Mouse (Mus musculus): ENCODE data around the gene Ebna1bp2.
A peak's percentile ranks its signal among the peaks of the same experiment; 100 is the strongest.

Gene Ebna1bp2

DNA sequence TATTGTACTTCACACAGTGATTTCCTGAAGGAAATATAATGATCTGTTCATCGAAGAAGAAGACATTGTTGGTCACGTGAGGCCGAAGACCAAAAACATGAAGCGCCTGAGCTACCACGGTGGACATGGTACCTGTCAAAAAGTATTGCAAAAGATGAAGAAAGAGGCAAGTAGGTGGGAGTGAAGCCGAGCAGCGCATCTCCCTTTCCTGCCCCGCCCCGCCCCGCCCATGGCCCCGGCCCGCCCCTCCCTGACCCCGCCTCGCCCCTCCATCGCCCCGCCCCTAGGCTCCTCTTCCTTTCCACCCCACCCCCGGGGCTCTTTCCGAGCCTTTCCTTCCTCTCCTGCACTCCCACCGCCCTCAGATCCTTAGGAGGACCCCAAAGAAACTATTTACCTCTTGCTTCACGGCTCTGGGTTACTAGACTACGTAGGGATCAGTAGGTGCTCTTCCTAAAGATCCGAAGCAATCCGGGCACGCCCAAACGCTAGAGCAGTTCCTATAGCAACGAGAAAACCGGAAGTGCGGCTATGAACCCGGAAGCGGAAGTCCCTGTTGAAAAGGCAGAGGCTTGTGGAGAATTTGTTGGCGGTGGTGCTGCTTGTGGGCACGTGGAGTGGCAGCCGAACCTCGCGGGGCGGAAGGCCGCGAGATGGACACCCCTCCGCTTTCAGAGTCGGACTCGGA is at the start of gene Ebna1bp2, which contains the start of gene Cfap57:
TSS of gene Ebna1bp2 (plus strand) at position 521 of the 688 bp plus-strand sequence.
TSS of gene Cfap57 (minus strand) at position 499 of the 688 bp plus-strand sequence.
- peak; percentile 94 for DNase-seq (ENCODE audit: low read depth, low spot score)

DNA sequence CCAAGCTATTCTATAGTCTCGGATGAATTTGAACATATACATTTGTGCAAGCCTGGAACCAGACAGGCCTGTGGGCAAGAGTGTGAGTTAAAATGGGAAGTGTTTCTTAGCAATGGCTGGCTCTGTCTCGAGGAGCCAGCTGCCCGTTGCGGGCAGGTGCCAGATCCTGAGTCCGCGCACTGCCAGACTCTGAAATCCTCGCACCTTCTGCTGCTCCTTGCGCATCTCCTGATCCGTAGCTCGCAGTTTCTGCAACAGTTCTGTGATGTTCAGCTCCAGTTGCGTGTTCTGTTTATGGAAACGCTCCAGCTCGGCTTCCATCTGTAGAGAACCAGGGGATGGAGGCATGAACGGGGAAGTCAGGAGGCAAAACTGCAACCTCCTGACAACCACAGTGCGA is 49.2 kb upstream of the Ebna1bp2 start:
- no peak for DNase-seq (ENCODE audit: low read depth, low spot score)

DNA sequence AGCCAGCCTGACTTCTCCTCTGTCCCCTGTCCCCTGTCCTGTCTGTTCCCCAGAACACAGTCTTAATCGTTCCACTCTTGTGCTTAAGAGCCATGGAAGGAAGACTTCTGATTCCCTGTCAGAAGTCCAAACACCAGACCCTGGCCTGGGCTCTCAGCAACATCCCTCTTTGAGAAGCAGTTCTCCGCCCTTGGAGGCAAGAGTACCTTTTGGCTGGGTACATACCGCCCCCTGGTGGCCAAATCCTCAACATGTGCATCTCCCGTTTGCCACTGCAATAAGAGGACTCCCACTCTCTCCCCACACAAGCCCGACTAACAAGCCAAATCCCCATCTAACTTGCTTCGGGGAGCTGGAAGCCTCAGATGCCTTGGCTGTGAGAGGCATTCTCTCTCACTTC is 44.5 kb upstream of the Ebna1bp2 start:
- DNase-seq (ENCODE audit: low read depth, low spot score), result peak; percentile 68

GRCm38 (mm10) chr4:118579313-118579712 is 41.3 kb upstream of the Ebna1bp2 start:
- DNase-seq (ENCODE audit: low read depth, low spot score), result peak; percentile 43

- DNase-seq (ENCODE audit: low read depth, low spot score), result no peak
These were observed 39.1 kb upstream of the Ebna1bp2 start for GRCm38 (mm10) chr4:118581508-118581907.

GRCm38 (mm10) chr4:118582629-118583028 is 38.0 kb upstream of the Ebna1bp2 start:
- peak; percentile 11 for DNase-seq (ENCODE audit: low read depth, low spot score)

DNA sequence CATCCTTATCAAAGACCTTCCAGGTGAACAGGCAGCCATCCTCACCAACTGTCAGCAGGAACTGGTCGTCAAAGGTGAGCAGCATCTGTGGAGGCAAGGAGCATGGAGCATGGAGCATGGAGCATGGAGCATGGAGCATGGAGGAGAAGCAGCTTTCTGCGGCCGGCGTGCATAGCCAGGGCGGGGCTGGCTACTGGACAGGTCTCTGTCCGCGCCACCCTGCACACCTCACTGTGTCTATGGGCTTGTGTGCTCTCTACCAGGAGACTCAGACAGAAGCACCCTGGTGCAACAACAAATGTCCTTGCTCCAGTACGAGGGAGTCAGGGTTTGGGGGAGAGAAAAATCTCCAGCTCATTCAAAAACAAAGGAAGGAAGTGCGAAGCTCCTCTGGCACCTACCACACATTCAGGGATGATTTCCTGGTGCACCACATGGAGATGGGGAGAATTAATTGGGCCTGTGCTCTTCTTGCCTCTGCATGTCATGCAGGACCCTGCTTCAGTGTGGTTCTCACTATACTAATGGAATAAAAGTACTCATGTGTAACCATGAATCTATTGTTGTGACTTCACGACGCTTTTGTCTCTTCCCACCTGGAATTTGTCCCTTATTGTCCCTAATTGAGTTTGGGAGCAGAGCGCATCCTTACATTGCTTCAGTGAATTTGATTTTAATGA is 31.4 kb upstream of the Ebna1bp2 start:
- DNase-seq (ENCODE audit: low read depth, low spot score), result no peak

DNA sequence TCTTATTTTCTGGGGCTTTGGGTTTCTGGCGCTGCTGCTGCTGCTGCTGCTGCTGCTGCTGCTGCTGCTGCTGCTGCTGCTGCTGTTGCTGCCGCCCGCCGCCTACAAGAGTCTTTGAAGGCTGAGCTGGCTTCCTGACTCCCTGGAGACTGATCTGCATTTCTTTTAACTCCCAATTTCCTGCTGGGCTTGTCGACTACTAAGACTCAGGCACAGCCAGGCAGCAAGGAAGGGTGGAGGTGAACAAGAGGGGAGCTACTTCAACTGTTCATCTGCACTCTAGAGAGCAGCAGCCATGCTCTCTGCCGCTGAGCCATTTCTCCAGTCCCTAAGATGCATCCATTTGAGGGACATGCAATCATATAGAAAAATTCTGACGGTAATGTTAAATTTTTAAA is 30.9 kb upstream of the Ebna1bp2 start:
- DNase-seq (ENCODE audit: low read depth, low spot score), result no peak

GRCm38 (mm10) chr4:118604065-118604464 is 16.5 kb upstream of the Ebna1bp2 start:
- DNase-seq (ENCODE audit: low read depth, low spot score), result no peak

- no peak for DNase-seq (ENCODE audit: low read depth, low spot score)
These were observed 10.8 kb upstream of the Ebna1bp2 start for GRCm38 (mm10) chr4:118609836-118610235.

DNA sequence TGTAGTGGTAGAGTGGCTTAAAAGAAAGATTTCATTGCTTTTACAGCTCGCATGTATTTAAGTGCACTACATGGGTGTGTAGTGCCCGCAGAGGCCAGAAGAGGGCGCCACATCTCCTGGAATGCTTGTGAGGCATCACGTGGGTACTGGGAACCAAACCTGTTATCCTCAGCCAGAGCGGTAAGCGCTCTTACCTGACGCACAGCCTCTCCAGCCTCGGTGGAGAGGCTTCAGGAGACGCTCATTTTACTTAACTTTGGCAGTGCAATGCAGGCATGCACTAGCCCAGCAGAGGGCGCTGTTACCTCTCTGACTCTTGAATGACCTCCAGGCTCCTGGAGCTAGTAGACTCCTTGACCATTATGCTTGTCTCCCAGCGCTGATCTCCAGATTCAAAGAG is 8.0 kb upstream of the Ebna1bp2 start:
- peak; percentile 33 for DNase-seq (ENCODE audit: low read depth, low spot score)

DNA sequence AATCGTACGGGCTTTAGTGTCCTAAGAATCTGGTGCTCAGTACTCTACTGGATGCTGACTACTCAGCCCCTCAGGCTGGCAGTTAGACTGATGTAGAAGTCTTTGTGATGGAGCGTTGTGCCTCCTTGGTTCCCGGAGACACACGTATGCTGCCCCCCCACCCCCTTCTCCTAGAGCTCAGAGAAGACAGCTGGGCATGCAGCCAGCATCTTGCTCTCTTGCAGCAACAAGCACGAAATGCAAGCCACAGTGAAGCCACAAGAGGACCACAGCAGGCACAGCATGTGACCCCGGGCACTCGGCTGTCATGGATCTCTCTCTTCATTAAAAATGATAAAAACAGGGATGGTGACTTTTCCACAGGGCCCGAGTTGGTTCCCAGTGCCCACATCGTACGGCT is 5.2 kb upstream of the Ebna1bp2 start:
- DNase-seq (ENCODE audit: low read depth, low spot score), result no peak

DNA sequence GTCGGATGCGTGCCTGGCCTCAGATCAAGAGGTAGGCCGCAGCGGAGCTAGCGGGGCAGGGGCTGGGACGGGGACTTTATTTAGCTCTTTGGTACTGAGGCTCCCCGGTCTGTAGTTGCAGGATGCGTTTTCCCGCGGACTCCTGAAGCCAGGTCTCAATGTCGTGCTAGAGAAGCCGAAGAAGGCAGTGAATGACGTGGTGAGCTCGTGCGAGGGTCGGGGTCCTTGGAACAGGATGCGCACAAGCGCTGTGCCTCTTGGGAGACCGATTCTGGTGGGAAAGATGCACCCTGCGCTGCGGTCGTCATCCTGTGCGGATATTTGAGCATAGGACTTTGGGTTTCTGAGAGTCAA is 345 bp downstream of the Ebna1bp2 start:
- no peak for DNase-seq (ENCODE audit: low read depth, low spot score)

GRCm38 (mm10) chr4:118621781-118622180 is 1.2 kb downstream of the Ebna1bp2 start:
- no peak for DNase-seq (ENCODE audit: low read depth, low spot score)

DNA sequence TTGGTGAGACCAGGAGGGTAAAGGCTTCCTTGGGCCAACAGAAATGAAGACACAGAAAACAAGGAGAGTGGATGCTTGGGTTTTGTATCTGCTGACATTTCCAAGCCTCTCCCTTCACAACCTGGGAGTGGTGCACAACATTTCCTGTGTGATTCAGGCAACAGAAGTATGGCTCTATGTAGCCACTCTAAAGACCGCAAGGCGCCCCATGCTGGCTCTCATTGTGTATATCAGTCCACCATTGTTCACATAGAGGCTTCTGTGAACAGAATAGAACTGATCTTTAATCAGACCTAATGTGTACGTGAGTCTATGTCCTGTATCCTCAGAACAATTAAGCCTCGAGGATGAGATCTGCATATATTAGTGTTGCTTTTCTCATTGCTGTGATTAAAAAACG is 9.7 kb downstream of the Ebna1bp2 start:
- no peak for DNase-seq (ENCODE audit: low read depth, low spot score)

DNA sequence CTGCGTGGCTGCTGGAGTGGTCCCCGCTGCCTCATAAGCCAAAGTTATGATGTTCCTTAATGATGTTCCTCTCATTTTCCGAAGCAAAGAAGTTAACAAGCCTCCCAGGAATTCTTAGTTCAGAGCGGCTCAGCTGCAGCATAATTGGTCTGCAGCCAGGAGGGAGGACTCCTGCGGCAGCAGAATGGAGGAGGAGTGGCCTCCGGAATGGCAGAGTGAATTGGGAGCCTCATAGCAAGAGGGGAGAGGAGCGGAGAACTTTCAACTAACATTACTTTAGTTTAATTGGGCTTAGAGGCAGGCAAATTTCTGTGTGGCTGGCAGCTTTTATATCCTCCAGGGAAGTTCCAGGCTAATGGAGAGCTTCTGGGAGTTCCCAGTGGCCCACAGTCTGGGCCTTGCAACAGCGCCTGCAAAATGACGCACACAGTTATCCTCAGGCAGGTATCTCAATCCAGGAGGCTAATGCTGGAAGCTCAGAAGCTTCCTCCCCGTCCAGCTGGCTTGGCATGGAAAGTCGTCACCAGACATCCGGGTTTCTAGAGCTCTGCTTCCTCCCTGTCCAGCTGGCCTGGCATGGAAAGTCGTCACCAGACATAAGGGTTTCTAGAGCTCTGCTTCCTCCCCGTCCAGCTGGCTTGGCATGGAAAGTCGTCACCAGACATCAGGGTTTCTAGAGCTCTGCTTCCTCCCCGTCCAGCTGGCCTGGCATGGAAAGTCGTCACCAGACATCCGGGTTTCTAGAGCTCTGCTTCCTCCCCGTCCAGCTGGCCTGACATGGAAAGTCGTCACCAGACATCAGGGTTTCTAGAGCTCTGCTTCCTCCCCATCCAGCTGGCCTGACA is 22.0 kb downstream of the Ebna1bp2 start:
- no peak for DNase-seq (ENCODE audit: low read depth, low spot score)

DNA sequence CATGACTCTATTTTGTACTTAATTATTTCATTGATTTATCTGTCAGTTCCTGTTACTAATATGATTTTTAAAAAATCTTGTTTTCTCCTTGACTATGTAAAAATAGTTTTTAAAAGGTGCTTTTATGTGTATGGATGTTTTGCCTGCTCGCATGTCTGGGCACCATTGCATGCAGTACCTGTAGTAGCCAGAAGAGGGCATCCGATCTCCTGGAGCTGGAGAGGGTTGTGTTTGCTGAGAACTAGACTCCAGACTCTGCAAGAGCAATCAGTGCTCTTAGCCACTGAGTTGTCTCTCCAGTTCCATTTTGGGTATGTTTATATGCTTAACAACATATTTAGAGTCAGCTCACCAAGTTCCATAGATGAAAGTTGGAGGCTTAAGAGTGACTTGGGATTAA is 24.6 kb downstream of the Ebna1bp2 start:
- DNase-seq (ENCODE audit: low read depth, low spot score), result peak; percentile 68

GRCm38 (mm10) chr4:118658652-118659051 is 38.1 kb downstream of the Ebna1bp2 start, which contains the start of gene Olfr62:
TSS of gene Olfr62 (plus strand) at chr4:118658952.
- DNase-seq (ENCODE audit: low read depth, low spot score), result no peak

All from CD4-positive, CD25-positive, alpha-beta regulatory T cell, adult 2 months (primary cell).